Mouse (Mus musculus) limb, embryonic 11.5 days (tissue): ENCODE data around the gene Hyal3. TPM values are rescaled to one million over a fixed set of nuclear protein-coding genes. Genes with fewer than 3 reads are reported as not detected.

Source experiments
- ATAC-seq: fragments of 200-750 bp; cut with Nextera tagmentation; 2 replicates; pipeline ENCODE4 v1.8.0; 2017; ENCODE audit warnings: low read depth; ENCODE audit not compliant: insufficient number of reproducible peaks, low FRiP score, low TSS enrichment
- DNase-seq: peaks from one replicate; pipeline ENCODE4 v3.0.0-alpha.2; 2015; ENCODE audit warnings: low spot score
- H3K27ac ChIP-seq: fragments of 300-500 bp; sonication (generic); replicated peaks from 2 replicates; pipeline ENCODE4 v1.5.1; 2014; ENCODE audit warnings: low read depth, mild to moderate bottlenecking, low read length
- H3K27me3 ChIP-seq: fragments of 300-500 bp; sonication (generic); 2 replicates; pipeline ENCODE4 v1.6.1; 2014; ENCODE audit warnings: mild to moderate bottlenecking, low read length, mixed read lengths; ENCODE audit not compliant: control insufficient read depth, insufficient read depth
- H3K36me3 ChIP-seq: fragments of 300-500 bp; sonication (generic); 2 replicates; pipeline ENCODE4 v1.6.1; 2014; ENCODE audit warnings: mild to moderate bottlenecking, low read length, moderate library complexity, mixed read lengths; ENCODE audit not compliant: control insufficient read depth, insufficient read depth
- H3K4me1 ChIP-seq: fragments of 300-500 bp; sonication (generic); 2 replicates; pipeline ENCODE4 v1.6.1; 2014; ENCODE audit warnings: low read length, mixed read lengths; ENCODE audit not compliant: control insufficient read depth, insufficient read depth
- H3K4me2 ChIP-seq: fragments of 300-500 bp; sonication (generic); 2 replicates; pipeline ENCODE4 v1.6.1; 2014; ENCODE audit warnings: low read depth, mild to moderate bottlenecking, moderate library complexity; ENCODE audit not compliant: severe bottlenecking
- H3K4me3 ChIP-seq: fragments of 300-500 bp; sonication (generic); 2 replicates; pipeline ENCODE4 v1.5.1; 2014; ENCODE audit warnings: low read depth, low read length
- H3K9ac ChIP-seq: fragments of 300-500 bp; sonication (generic); 2 replicates; pipeline ENCODE4 v1.6.1; 2014; ENCODE audit warnings: mild to moderate bottlenecking, low read length
- H3K9me3 ChIP-seq: fragments of 300-500 bp; sonication (generic); 2 replicates; pipeline ENCODE4 v1.6.1; 2016; ENCODE audit warnings: low read length; ENCODE audit not compliant: control insufficient read depth
- WGBS: fragments of 180-500 bp; shearing (Covaris S2); extraction: QIAGEN DNeasy Blood & Tissue Kit; methylation state at CpG from one replicate; pipeline ENCODE4 v1.1.7; 2014; 5-methylcytosine and 5-hydroxymethylcytosine counted together
- polyA plus RNA-seq: library from polyadenylated mRNA; unstranded; fragments of >200 nt; fragmentation: Nextera tagmentation; extraction: Ambion mirVana; gene quantifications from 2 replicates; pipeline ENCODE4 v1.2.1, GENCODE M21; 2014

The Hyal3 gene
- polyA plus RNA-seq, 1 experiment from 2014 or later: 0.57 TPM

- H3K9ac ChIP-seq: no peak overlapping the region
- WGBS: 89% methylated on average over 2 of the region's 2 CpGs
- H3K9me3 ChIP-seq: no peaks in the 10 kb centered on the region
- H3K4me2 ChIP-seq: no peak overlapping the region
- H3K27me3 ChIP-seq: no peaks in the 10 kb centered on the region
- H3K36me3 ChIP-seq: peaks cover 33% of the 10 kb centered on the region
- ATAC-seq (no peak), DNase-seq (no peak)
- no peak overlapping the region for H3K4me3 ChIP-seq
- peaks cover 6% of the 10 kb centered on the region for H3K4me1 ChIP-seq
- no peak overlapping the region for H3K27ac ChIP-seq
Observed at GRCm38 (mm10) chr9:107617461-107617860, 36.8 kb downstream of the Hyal3 start.

GRCm38 (mm10) chr9:107618098-107618497 is 37.5 kb downstream of the Hyal3 start:
- 98% methylated on average over 6 of the region's 6 CpGs for WGBS
- H3K36me3 ChIP-seq: peaks cover 33% of the 10 kb centered on the region
- no peaks in the 10 kb centered on the region for H3K27me3 ChIP-seq
- DNase-seq: no peak
- no peaks in the 10 kb centered on the region for H3K9me3 ChIP-seq
- H3K27ac ChIP-seq: no peak overlapping the region
- no peak for ATAC-seq
- peaks cover under 1% of the 10 kb centered on the region for H3K4me1 ChIP-seq
- no peak overlapping the region for H3K4me3 ChIP-seq
- no peak overlapping the region for H3K4me2 ChIP-seq
- H3K9ac ChIP-seq: no peak overlapping the region

GRCm38 (mm10) chr9:107618778-107619545 is 38.3 kb downstream of the Hyal3 start:
- ATAC-seq (no peak), DNase-seq (no peak)
- Histone ChIP-seq H3K9me3 (no peaks in the 10 kb centered on the region), H3K9ac (no peak overlapping the region), H3K4me3 (no peak overlapping the region), H3K4me1 (no peaks in the 10 kb centered on the region), H3K36me3 (peaks cover 33% of the 10 kb centered on the region), H3K27ac (no peak overlapping the region), H3K4me2 (no peak overlapping the region), H3K27me3 (no peaks in the 10 kb centered on the region)
- WGBS: 76% methylated on average over 13 of the region's 13 CpGs

GRCm38 (mm10) chr9:107619546-107619879 is 38.9 kb downstream of the Hyal3 start:
- H3K4me1 ChIP-seq: no peaks in the 10 kb centered on the region
- WGBS: 82% methylated on average over 13 of the region's 13 CpGs
- no peak overlapping the region for H3K9ac ChIP-seq
- no peak overlapping the region for H3K27ac ChIP-seq
- DNase-seq (no peak), ATAC-seq (no peak)
- H3K27me3 ChIP-seq: no peaks in the 10 kb centered on the region
- H3K36me3 ChIP-seq: peaks cover 30% of the 10 kb centered on the region
- H3K9me3 ChIP-seq: no peaks in the 10 kb centered on the region
- H3K4me2 ChIP-seq: no peak overlapping the region
- no peak overlapping the region for H3K4me3 ChIP-seq

GRCm38 (mm10) chr9:107620954-107621353 is 40.3 kb downstream of the Hyal3 start:
- Histone ChIP-seq H3K27me3 (no peaks in the 10 kb centered on the region), H3K4me2 (no peak overlapping the region), H3K36me3 (peaks cover 25% of the 10 kb centered on the region; the same call in 1 of the 2 replicates), H3K9me3 (no peaks in the 10 kb centered on the region), H3K4me1 (no peaks in the 10 kb centered on the region), H3K9ac (no peak overlapping the region), H3K27ac (no peak overlapping the region), H3K4me3 (no peak overlapping the region)
- no peak for ATAC-seq
- DNase-seq: no peak

GRCm38 (mm10) chr9:107624539-107624938 is 43.9 kb downstream of the Hyal3 start:
- Histone ChIP-seq H3K9me3 (no peaks in the 10 kb centered on the region; the same call in 1 of the 2 replicates), H3K27me3 (no peaks in the 10 kb centered on the region), H3K4me2 (no peak overlapping the region), H3K27ac (0 out of 2 replicates have a peak overlapping the region, but pooled peaks have one; percentile 36), H3K4me3 (no peak overlapping the region), H3K4me1 (peaks cover 31% of the 10 kb centered on the region), H3K9ac (no peak overlapping the region), H3K36me3 (peaks cover 12% of the 10 kb centered on the region; the same call in 1 of the 2 replicates)
- ATAC-seq (no peak), DNase-seq (no peak)
- WGBS: 83% methylated on average over 5 of the region's 5 CpGs

- H3K36me3 ChIP-seq: peaks cover 8% of the 10 kb centered on the region; the same call in 1 of the 2 replicates
- 0 out of 2 replicates have a peak overlapping the region, but pooled peaks have one; percentile 36 for H3K27ac ChIP-seq
- no peak for ATAC-seq
- H3K9me3 ChIP-seq: no peaks in the 10 kb centered on the region; the same call in 1 of the 2 replicates
- H3K4me1 ChIP-seq: peaks cover 35% of the 10 kb centered on the region
- WGBS: 95% methylated on average over 3 of the region's 3 CpGs
- H3K9ac ChIP-seq: no peak overlapping the region
- H3K4me2 ChIP-seq: no peak overlapping the region
- no peak for DNase-seq
- no peak overlapping the region for H3K4me3 ChIP-seq
- no peaks in the 10 kb centered on the region for H3K27me3 ChIP-seq
Observed at GRCm38 (mm10) chr9:107624951-107625350, 44.3 kb downstream of the Hyal3 start.

- WGBS: 88% methylated on average over 12 of the region's 12 CpGs
- Histone ChIP-seq H3K27me3 (no peaks in the 10 kb centered on the region), H3K4me1 (peaks cover 41% of the 10 kb centered on the region), H3K9me3 (no peaks in the 10 kb centered on the region; the same call in 1 of the 2 replicates), H3K36me3 (peaks cover 6% of the 10 kb centered on the region; the same call in 1 of the 2 replicates), H3K4me2 (no peak overlapping the region), H3K27ac (no peak overlapping the region), H3K4me3 (no peak overlapping the region), H3K9ac (no peak overlapping the region)
- no peak for ATAC-seq
- no peak for DNase-seq
Observed at GRCm38 (mm10) chr9:107625351-107626128, 44.9 kb downstream of the Hyal3 start.
